Mouse (Mus musculus) C2C12 (cell line): ENCODE data around the gene Hmgcs2.

Experiments
- CTCF ChIP-seq: IDR thresholded peaks from one replicate; pipeline ENCODE4 v1.5.1; 2011; ENCODE audit not compliant: control insufficient read depth, insufficient read depth, insufficient read length
- MAX ChIP-seq: IDR thresholded peaks from one replicate; pipeline ENCODE4 v1.6.1; 2011; ENCODE audit warnings: mild to moderate bottlenecking, control low read depth
- MYOG ChIP-seq: IDR thresholded peaks from one replicate; pipeline ENCODE4 v1.6.1; 2011; ENCODE audit not compliant: control insufficient read depth, insufficient read length; ENCODE audit errors: extremely low read depth
- USF1 ChIP-seq: IDR thresholded peaks from one replicate; pipeline ENCODE4 v1.6.1; 2011; ENCODE audit warnings: low read depth, mild to moderate bottlenecking, control low read depth, moderate library complexity

DNA sequence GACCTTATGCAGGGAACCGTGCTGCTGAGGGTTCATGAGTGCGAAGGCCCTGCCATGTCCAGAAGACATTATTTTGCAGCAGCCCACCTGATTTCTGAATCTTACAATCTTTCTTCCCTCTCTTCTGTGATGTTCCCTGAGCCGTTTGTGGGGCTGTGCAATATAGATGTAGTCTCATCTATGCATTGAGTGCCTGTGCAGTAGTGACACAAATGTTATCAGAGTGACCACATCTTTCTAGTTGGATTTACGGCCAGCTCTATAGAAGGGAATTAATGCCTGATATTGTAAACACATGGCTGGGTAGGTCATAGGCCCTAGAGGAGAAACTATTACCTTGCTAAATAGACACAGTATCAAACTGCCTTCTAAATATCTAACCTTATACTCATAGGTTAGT is 20.0 kb downstream of the Hmgcs2 start:
- TF ChIP-seq CTCF, result no peak
- TF ChIP-seq MAX, result no peak
- no peak for TF ChIP-seq MYOG
- no peak for TF ChIP-seq USF1
